Mouse (Mus musculus): ENCODE results near the gene Zzz3.

GRCm38 (mm10) chr3:152480336-152480735, 85.1 kb downstream of the Zzz3 start:
- TF ChIP-seq GATA1 (IDR thresholded peaks at IDR 0.05; ENCODE audit: low read length), result no peak
- TF ChIP-seq TAL1 (IDR thresholded peaks at IDR 0.05; ENCODE audit: low read length), result no peak

Data from erythroblast, embryonic 14.5 days (primary cell).